Mouse (Mus musculus) thymus, adult 2 months (tissue): ENCODE data around the gene Kif1a.

Experiments used
- CTCF ChIP-seq: fragments of 200-500 bp; IDR thresholded peaks from 2 replicates; pipeline ENCODE4 v1.5.1; 2012; ENCODE audit warnings: mild to moderate bottlenecking, control low read depth, low read length, moderate library complexity, borderline replicate concordance; ENCODE audit not compliant: control insufficient read depth, poor library complexity, insufficient read depth; ENCODE audit errors: extremely low read depth
- POLR2A ChIP-seq: fragments of 200-500 bp; IDR thresholded peaks from 2 replicates; pipeline ENCODE4 v1.6.1; 2012; ENCODE audit warnings: mild to moderate bottlenecking, low read length, control low read depth, moderate library complexity; ENCODE audit not compliant: control insufficient read depth, poor library complexity, insufficient read depth; ENCODE audit errors: extremely low read depth

DNA sequence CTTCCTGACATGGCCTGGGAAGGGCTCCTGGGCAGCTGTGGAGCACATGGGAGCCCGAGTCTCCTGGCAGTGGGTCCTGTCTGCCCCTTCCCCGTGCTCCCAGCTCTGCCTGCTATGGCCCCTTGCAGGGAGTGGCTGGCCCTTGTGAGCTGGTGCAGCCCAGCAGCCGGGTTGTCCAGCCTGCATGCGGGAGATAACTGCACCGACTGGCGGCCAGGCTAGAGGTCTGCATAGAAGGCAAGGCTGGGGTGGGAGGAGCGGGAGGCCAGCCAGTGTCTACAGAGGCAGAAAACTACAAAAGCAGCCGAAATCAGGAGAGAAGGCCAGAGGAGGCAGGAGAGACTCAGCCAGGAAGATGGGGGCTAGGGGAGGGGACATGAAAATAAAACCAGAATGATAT is 67.8 kb downstream of the Kif1a start:
- TF ChIP-seq CTCF (no peak), POLR2A (no peak)
